Mouse (Mus musculus): ENCODE measurements around the gene Bsdc1. TPM values are rescaled to one million over a fixed set of nuclear protein-coding genes. Genes with fewer than 3 reads are reported as not detected.
A peak's percentile ranks its signal among the peaks of the same experiment; 100 is the strongest.

Gene Bsdc1
- polyA plus RNA-seq, 1 experiment from 2014 or later, result 16.7 TPM

- ATAC-seq (ENCODE audit: low FRiP score, low TSS enrichment), result peak; percentile 66
- H3K36me3 ChIP-seq (ENCODE audit: control insufficient read depth, insufficient read depth, low read length), result peaks cover 13% of the 10 kb centered on the region
- DNase-seq (ENCODE audit: low spot score), result peak; percentile 70
- H3K4me2 ChIP-seq (replicated peaks; ENCODE audit: low read depth), result peak within 1 kb of the TSS; percentile 50
- H3K9ac ChIP-seq (ENCODE audit: low read length), result peak within 1 kb of the TSS; percentile 41
- H3K9me3 ChIP-seq (ENCODE audit: control insufficient read depth, low read length), result no peaks in the 10 kb centered on the region
- no peaks in the 10 kb centered on the region for H3K27me3 ChIP-seq (ENCODE audit: control insufficient read depth, insufficient read depth, low read length)
- peak within 1 kb of the TSS; percentile 34 for H3K4me3 ChIP-seq (ENCODE audit: low read depth, low read length)
- no peaks in the 10 kb centered on the region; the same call in 1 of the 2 replicates for H3K4me1 ChIP-seq (replicated peaks; ENCODE audit: control insufficient read depth, insufficient read depth)
- TF ChIP-seq CTCF (IDR thresholded peaks at IDR 0.05; ENCODE audit: low read depth) (peak; percentile 55), EP300 (optimal IDR thresholded peaks at IDR 0.05) (no peak)
- WGBS, result 11% methylated on average over 65 of the region's 70 CpGs
- H3K27ac ChIP-seq (replicated peaks), result no peak within 1 kb of the TSS
Measured at GRCm38 (mm10) chr4:129490972-129491880, 29.8 kb downstream of the Bsdc1 start, which contains the start of the genes Tssk3 and Fam229a. Gene Tssk3 (minus strand): TSS chr4:129491022. Gene Fam229a (plus strand): TSS chr4:129491190.

GRCm38 (mm10) chr4:129494681-129495080 lies 33.3 kb downstream of the Bsdc1 start:
- Histone ChIP-seq H3K27ac (replicated peaks) (no peak overlapping the region), H3K36me3 (ENCODE audit: control insufficient read depth, insufficient read depth, low read length) (no peaks in the 10 kb centered on the region), H3K4me3 (ENCODE audit: low read depth, low read length) (no peak overlapping the region), H3K27me3 (ENCODE audit: control insufficient read depth, insufficient read depth, low read length) (no peaks in the 10 kb centered on the region), H3K4me1 (replicated peaks; ENCODE audit: control insufficient read depth, insufficient read depth) (no peaks in the 10 kb centered on the region; the same call in 1 of the 2 replicates), H3K9ac (ENCODE audit: low read length) (no peak overlapping the region), H3K9me3 (ENCODE audit: control insufficient read depth, low read length) (no peaks in the 10 kb centered on the region), H3K4me2 (replicated peaks; ENCODE audit: low read depth) (no peak overlapping the region)
- DNase-seq (ENCODE audit: low spot score) (no peak), ATAC-seq (ENCODE audit: low FRiP score, low TSS enrichment) (no peak)
- TF ChIP-seq EP300 (optimal IDR thresholded peaks at IDR 0.05), result no peak
- TF ChIP-seq CTCF (IDR thresholded peaks at IDR 0.05; ENCODE audit: low read depth), result peak; percentile 59
- WGBS, result 66% methylated on average over 7 of the region's 7 CpGs

- peak; percentile 48 for TF ChIP-seq CTCF (IDR thresholded peaks at IDR 0.05; ENCODE audit: low read depth)
- no peak for TF ChIP-seq EP300 (optimal IDR thresholded peaks at IDR 0.05)
- Histone ChIP-seq H3K27ac (replicated peaks) (no peak overlapping the region; the same call in 1 of the 2 replicates), H3K9ac (ENCODE audit: low read length) (no peak overlapping the region), H3K4me1 (replicated peaks; ENCODE audit: control insufficient read depth, insufficient read depth) (no peaks in the 10 kb centered on the region; the same call in 1 of the 2 replicates), H3K27me3 (ENCODE audit: control insufficient read depth, insufficient read depth, low read length) (no peaks in the 10 kb centered on the region), H3K4me3 (ENCODE audit: low read depth, low read length) (no peak overlapping the region), H3K4me2 (replicated peaks; ENCODE audit: low read depth) (no peak overlapping the region), H3K36me3 (ENCODE audit: control insufficient read depth, insufficient read depth, low read length) (no peaks in the 10 kb centered on the region), H3K9me3 (ENCODE audit: control insufficient read depth, low read length) (no peaks in the 10 kb centered on the region)
- WGBS, result 32% methylated on average over 16 of the region's 16 CpGs
- DNase-seq (ENCODE audit: low spot score) (no peak), ATAC-seq (ENCODE audit: low FRiP score, low TSS enrichment) (no peak)
Measured at GRCm38 (mm10) chr4:129495672-129496562, 34.5 kb downstream of the Bsdc1 start.

GRCm38 (mm10) chr4:129496631-129497030 lies 35.2 kb downstream of the Bsdc1 start:
- 29% methylated on average over 6 of the region's 6 CpGs for WGBS
- Histone ChIP-seq H3K36me3 (ENCODE audit: control insufficient read depth, insufficient read depth, low read length) (no peaks in the 10 kb centered on the region), H3K4me1 (replicated peaks; ENCODE audit: control insufficient read depth, insufficient read depth) (no peaks in the 10 kb centered on the region), H3K27ac (replicated peaks) (peak overlapping the region; percentile 18; the same call in 1 of the 2 replicates), H3K27me3 (ENCODE audit: control insufficient read depth, insufficient read depth, low read length) (no peaks in the 10 kb centered on the region), H3K4me2 (replicated peaks; ENCODE audit: low read depth) (no peak overlapping the region), H3K9me3 (ENCODE audit: control insufficient read depth, low read length) (no peaks in the 10 kb centered on the region), H3K4me3 (ENCODE audit: low read depth, low read length) (no peak overlapping the region), H3K9ac (ENCODE audit: low read length) (no peak overlapping the region)
- ATAC-seq (ENCODE audit: low FRiP score, low TSS enrichment), result no peak
- TF ChIP-seq CTCF (IDR thresholded peaks at IDR 0.05; ENCODE audit: low read depth) (no peak), EP300 (optimal IDR thresholded peaks at IDR 0.05) (no peak)
- no peak for DNase-seq (ENCODE audit: low spot score)

- ATAC-seq (ENCODE audit: low FRiP score, low TSS enrichment) (no peak), DNase-seq (ENCODE audit: low spot score) (no peak)
- no peaks in the 10 kb centered on the region for H3K36me3 ChIP-seq (ENCODE audit: control insufficient read depth, insufficient read depth, low read length)
- TF ChIP-seq EP300 (optimal IDR thresholded peaks at IDR 0.05) (no peak), CTCF (IDR thresholded peaks at IDR 0.05; ENCODE audit: low read depth) (no peak)
- H3K27ac ChIP-seq (replicated peaks), result no peak overlapping the region
- H3K9me3 ChIP-seq (ENCODE audit: control insufficient read depth, low read length), result no peaks in the 10 kb centered on the region
- H3K4me1 ChIP-seq (replicated peaks; ENCODE audit: control insufficient read depth, insufficient read depth), result peaks cover 4% of the 10 kb centered on the region
- no peak overlapping the region for H3K4me3 ChIP-seq (ENCODE audit: low read depth, low read length)
- no peak overlapping the region for H3K4me2 ChIP-seq (replicated peaks; ENCODE audit: low read depth)
- 70% methylated on average over 3 of the region's 3 CpGs for WGBS
- no peaks in the 10 kb centered on the region for H3K27me3 ChIP-seq (ENCODE audit: control insufficient read depth, insufficient read depth, low read length)
- no peak overlapping the region for H3K9ac ChIP-seq (ENCODE audit: low read length)
Measured at GRCm38 (mm10) chr4:129498941-129499340, 37.6 kb downstream of the Bsdc1 start.
